Mouse (Mus musculus) R1 (cell line): ENCODE results near the gene Oas1d.

Source experiments
- DNase-seq: peaks from one replicate; pipeline ENCODE4 v3.0.0-alpha.2; 2018; ENCODE audit warnings: low read depth, low spot score

Gene Oas1d

GRCm38 (mm10) chr5:120968799-120969198 lies 54.5 kb downstream of the Oas1d start:
- DNase-seq, result no peak

GRCm38 (mm10) chr5:120969703-120970102 lies 55.4 kb downstream of the Oas1d start:
- DNase-seq, result no peak
